Mouse (Mus musculus): ENCODE data around the gene Spag4. TPM values are rescaled to one million over a fixed set of nuclear protein-coding genes. Genes with fewer than 3 reads are reported as not detected.

The Spag4 gene
- polyA plus RNA-seq, 1 experiment from 2014 or later = 3.9 TPM

GRCm38 (mm10) chr2:156052816-156053215 lies 12.2 kb upstream of the Spag4 start, which contains the start of gene Fer1l4:
Gene Fer1l4, minus strand, starts transcription at chr2:156052947.
- Histone ChIP-seq H3K4me3 (ENCODE audit: low read depth, low read length) (no peak within 1 kb of the TSS), H3K36me3 (ENCODE audit: control insufficient read depth, insufficient read depth, low read length) (no peaks in the 10 kb centered on the region), H3K4me1 (ENCODE audit: control insufficient read depth, insufficient read depth, low read length) (no peaks in the 10 kb centered on the region), H3K9ac (ENCODE audit: low read length) (no peak within 1 kb of the TSS), H3K4me2 (ENCODE audit: low read depth, severe bottlenecking) (no peak within 1 kb of the TSS), H3K27ac (replicated peaks; ENCODE audit: low read depth, low read length) (no peak within 1 kb of the TSS), H3K9me3 (ENCODE audit: control insufficient read depth, low read length) (no peaks in the 10 kb centered on the region), H3K27me3 (ENCODE audit: control insufficient read depth, insufficient read depth, low read length) (no peaks in the 10 kb centered on the region)
- 83% methylated on average over 9 of the region's 9 CpGs for WGBS
- no peak for DNase-seq (ENCODE audit: low spot score)
- ATAC-seq (ENCODE audit: insufficient number of reproducible peaks, low FRiP score, low TSS enrichment, low read depth) = no peak

- Histone ChIP-seq H3K9me3 (ENCODE audit: control insufficient read depth, low read length) (no peaks in the 10 kb centered on the region), H3K4me3 (ENCODE audit: low read depth, low read length) (peak overlapping the region; percentile 62), H3K27me3 (ENCODE audit: control insufficient read depth, insufficient read depth, low read length) (no peaks in the 10 kb centered on the region), H3K27ac (replicated peaks; ENCODE audit: low read depth, low read length) (no peak overlapping the region), H3K4me2 (ENCODE audit: low read depth, severe bottlenecking) (peak overlapping the region; percentile 76), H3K9ac (ENCODE audit: low read length) (peak overlapping the region; percentile 70), H3K4me1 (ENCODE audit: control insufficient read depth, insufficient read depth, low read length) (peaks cover 6% of the 10 kb centered on the region; the same call in 1 of the 2 replicates), H3K36me3 (ENCODE audit: control insufficient read depth, insufficient read depth, low read length) (peaks cover 12% of the 10 kb centered on the region; the same call in 1 of the 2 replicates)
- ATAC-seq (ENCODE audit: insufficient number of reproducible peaks, low FRiP score, low TSS enrichment, low read depth) (peak; percentile 7; the same call in 1 of the 2 replicates), DNase-seq (ENCODE audit: low spot score) (no peak)
- 36% methylated on average over 10 of the region's 10 CpGs for WGBS
These were observed 1.2 kb downstream of the Spag4 start for GRCm38 (mm10) chr2:156066126-156066525.

- 93% methylated on average over 10 of the region's 10 CpGs for WGBS
- no peak overlapping the region for H3K4me3 ChIP-seq (ENCODE audit: low read depth, low read length)
- H3K4me2 ChIP-seq (ENCODE audit: low read depth, severe bottlenecking) = no peak overlapping the region
- ATAC-seq (ENCODE audit: insufficient number of reproducible peaks, low FRiP score, low TSS enrichment, low read depth) (no peak), DNase-seq (ENCODE audit: low spot score) (no peak)
- no peaks in the 10 kb centered on the region for H3K27me3 ChIP-seq (ENCODE audit: control insufficient read depth, insufficient read depth, low read length)
- H3K36me3 ChIP-seq (ENCODE audit: control insufficient read depth, insufficient read depth, low read length) = peaks cover 19% of the 10 kb centered on the region; the same call in 1 of the 2 replicates
- H3K27ac ChIP-seq (replicated peaks; ENCODE audit: low read depth, low read length) = no peak overlapping the region
- no peak overlapping the region for H3K9ac ChIP-seq (ENCODE audit: low read length)
- no peaks in the 10 kb centered on the region for H3K9me3 ChIP-seq (ENCODE audit: control insufficient read depth, low read length)
- peaks cover 6% of the 10 kb centered on the region; the same call in 1 of the 2 replicates for H3K4me1 ChIP-seq (ENCODE audit: control insufficient read depth, insufficient read depth, low read length)
These were observed 2.9 kb downstream of the Spag4 start for GRCm38 (mm10) chr2:156067916-156068315.

- 93% methylated on average over 10 of the region's 10 CpGs for WGBS
- DNase-seq (ENCODE audit: low spot score) (no peak), ATAC-seq (ENCODE audit: insufficient number of reproducible peaks, low FRiP score, low TSS enrichment, low read depth) (no peak)
- Histone ChIP-seq H3K4me2 (ENCODE audit: low read depth, severe bottlenecking) (no peak overlapping the region), H3K4me1 (ENCODE audit: control insufficient read depth, insufficient read depth, low read length) (0 out of 2 replicates have a peak, but pooled peaks cover under 1% of the 10 kb centered on the region), H3K4me3 (ENCODE audit: low read depth, low read length) (no peak overlapping the region), H3K36me3 (ENCODE audit: control insufficient read depth, insufficient read depth, low read length) (peaks cover 32% of the 10 kb centered on the region), H3K27me3 (ENCODE audit: control insufficient read depth, insufficient read depth, low read length) (no peaks in the 10 kb centered on the region), H3K9ac (ENCODE audit: low read length) (no peak overlapping the region), H3K9me3 (ENCODE audit: control insufficient read depth, low read length) (no peaks in the 10 kb centered on the region), H3K27ac (replicated peaks; ENCODE audit: low read depth, low read length) (no peak overlapping the region)
These were observed 6.3 kb downstream of the Spag4 start for GRCm38 (mm10) chr2:156071236-156071635.

GRCm38 (mm10) chr2:156073725-156074124 lies 8.8 kb downstream of the Spag4 start:
- Histone ChIP-seq H3K27ac (replicated peaks; ENCODE audit: low read depth, low read length) (no peak overlapping the region), H3K9ac (ENCODE audit: low read length) (no peak overlapping the region), H3K4me3 (ENCODE audit: low read depth, low read length) (no peak overlapping the region), H3K4me1 (ENCODE audit: control insufficient read depth, insufficient read depth, low read length) (no peaks in the 10 kb centered on the region), H3K36me3 (ENCODE audit: control insufficient read depth, insufficient read depth, low read length) (peaks cover 42% of the 10 kb centered on the region), H3K4me2 (ENCODE audit: low read depth, severe bottlenecking) (no peak overlapping the region), H3K9me3 (ENCODE audit: control insufficient read depth, low read length) (no peaks in the 10 kb centered on the region), H3K27me3 (ENCODE audit: control insufficient read depth, insufficient read depth, low read length) (no peaks in the 10 kb centered on the region)
- ATAC-seq (ENCODE audit: insufficient number of reproducible peaks, low FRiP score, low TSS enrichment, low read depth) = no peak
- 95% methylated on average over 15 of the region's 15 CpGs for WGBS
- no peak for DNase-seq (ENCODE audit: low spot score)

- Histone ChIP-seq H3K9me3 (ENCODE audit: control insufficient read depth, low read length) (no peaks in the 10 kb centered on the region), H3K9ac (ENCODE audit: low read length) (no peak overlapping the region), H3K27ac (replicated peaks; ENCODE audit: low read depth, low read length) (no peak overlapping the region), H3K36me3 (ENCODE audit: control insufficient read depth, insufficient read depth, low read length) (peaks cover 28% of the 10 kb centered on the region), H3K4me2 (ENCODE audit: low read depth, severe bottlenecking) (no peak overlapping the region), H3K27me3 (ENCODE audit: control insufficient read depth, insufficient read depth, low read length) (no peaks in the 10 kb centered on the region), H3K4me1 (ENCODE audit: control insufficient read depth, insufficient read depth, low read length) (no peaks in the 10 kb centered on the region; the same call in 1 of the 2 replicates), H3K4me3 (ENCODE audit: low read depth, low read length) (no peak overlapping the region)
- DNase-seq (ENCODE audit: low spot score) (no peak), ATAC-seq (ENCODE audit: insufficient number of reproducible peaks, low FRiP score, low TSS enrichment, low read depth) (no peak)
- 89% methylated on average over 7 of the region's 7 CpGs for WGBS
These were observed 12.5 kb downstream of the Spag4 start for GRCm38 (mm10) chr2:156077461-156077860.

GRCm38 (mm10) chr2:156078421-156079182 lies 13.6 kb downstream of the Spag4 start:
- Histone ChIP-seq H3K27ac (replicated peaks; ENCODE audit: low read depth, low read length) (no peak overlapping the region), H3K27me3 (ENCODE audit: control insufficient read depth, insufficient read depth, low read length) (no peaks in the 10 kb centered on the region), H3K9me3 (ENCODE audit: control insufficient read depth, low read length) (no peaks in the 10 kb centered on the region), H3K36me3 (ENCODE audit: control insufficient read depth, insufficient read depth, low read length) (peaks cover 25% of the 10 kb centered on the region), H3K4me3 (ENCODE audit: low read depth, low read length) (no peak overlapping the region), H3K9ac (ENCODE audit: low read length) (no peak overlapping the region), H3K4me2 (ENCODE audit: low read depth, severe bottlenecking) (no peak overlapping the region), H3K4me1 (ENCODE audit: control insufficient read depth, insufficient read depth, low read length) (no peaks in the 10 kb centered on the region; the same call in 1 of the 2 replicates)
- DNase-seq (ENCODE audit: low spot score) = no peak
- no peak for ATAC-seq (ENCODE audit: insufficient number of reproducible peaks, low FRiP score, low TSS enrichment, low read depth)
- 88% methylated on average over 16 of the region's 16 CpGs for WGBS

- DNase-seq (ENCODE audit: low spot score) (no peak), ATAC-seq (ENCODE audit: insufficient number of reproducible peaks, low FRiP score, low TSS enrichment, low read depth) (no peak)
- Histone ChIP-seq H3K4me2 (ENCODE audit: low read depth, severe bottlenecking) (no peak overlapping the region), H3K27ac (replicated peaks; ENCODE audit: low read depth, low read length) (no peak overlapping the region), H3K9ac (ENCODE audit: low read length) (no peak overlapping the region), H3K36me3 (ENCODE audit: control insufficient read depth, insufficient read depth, low read length) (peaks cover 20% of the 10 kb centered on the region), H3K4me1 (ENCODE audit: control insufficient read depth, insufficient read depth, low read length) (no peaks in the 10 kb centered on the region; the same call in 1 of the 2 replicates), H3K9me3 (ENCODE audit: control insufficient read depth, low read length) (no peaks in the 10 kb centered on the region), H3K4me3 (ENCODE audit: low read depth, low read length) (no peak overlapping the region), H3K27me3 (ENCODE audit: control insufficient read depth, insufficient read depth, low read length) (no peaks in the 10 kb centered on the region)
- WGBS = 91% methylated on average over 8 of the region's 8 CpGs
These were observed 14.2 kb downstream of the Spag4 start for GRCm38 (mm10) chr2:156079183-156079560.
